Mouse (Mus musculus) G1E (cell line): ENCODE measurements at regions not wholly inside any gene's neighbourhood (a gene's known extent, or its start where the extent isn't known, plus 50 kb on each side); places are given as distances from the start of the nearest gene placed in this dataset.

ENCODE experiments used
- ATAC-seq: 2 replicates; pipeline ENCODE4 v1.8.0; 2016; ENCODE audit warnings: mild to moderate bottlenecking; ENCODE audit not compliant: insufficient number of reproducible peaks, poor library complexity, low FRiP score, severe bottlenecking; ENCODE audit errors: extremely low read depth
- DNase-seq: peaks from one replicate; pipeline ENCODE4 v3.0.0; 2012; ENCODE audit warnings: low spot score
- H3K27me3 ChIP-seq: 2 replicates; pipeline ENCODE4 v1.6.1; 2012; ENCODE audit warnings: mild to moderate bottlenecking, low read length, inconsistent platforms; ENCODE audit not compliant: insufficient read depth
- H3K36me3 ChIP-seq: replicated peaks from 2 replicates; pipeline ENCODE3; 2012; ENCODE audit warnings: mild to moderate bottlenecking, inconsistent platforms
- H3K4me1 ChIP-seq: 2 replicates; pipeline ENCODE4 v1.6.1; 2012; ENCODE audit warnings: low read depth, low read length, inconsistent platforms, mixed read lengths; ENCODE audit not compliant: insufficient read depth
- H3K4me3 ChIP-seq: 2 replicates; pipeline ENCODE4 v1.5.1; 2012; ENCODE audit warnings: low read depth, mild to moderate bottlenecking, inconsistent platforms, low read length, moderate library complexity, mixed read lengths
- H3K9me3 ChIP-seq: replicated peaks from 2 replicates; pipeline ENCODE4 v1.6.1; 2012; ENCODE audit warnings: inconsistent platforms
- CTCF ChIP-seq: IDR thresholded peaks from 2 replicates; pipeline ENCODE4 v1.5.1; 2012; ENCODE audit warnings: low read depth, low read length, inconsistent platforms, mixed read lengths
- GATA1 ChIP-seq: IDR thresholded peaks from 2 replicates; pipeline ENCODE4 v1.6.1; 2012; ENCODE audit warnings: borderline replicate concordance, low read length, inconsistent platforms, mixed read lengths
- GATA2 ChIP-seq: IDR thresholded peaks from 2 replicates; pipeline ENCODE4 v1.6.1; 2012; ENCODE audit warnings: low read depth, low read length, inconsistent platforms, borderline replicate concordance
- POLR2AphosphoS5 ChIP-seq: IDR thresholded peaks from 2 replicates; pipeline ENCODE4 v1.6.1; 2012; ENCODE audit warnings: low read depth, low read length, inconsistent platforms; ENCODE audit not compliant: insufficient replicate concordance
- TAL1 ChIP-seq: conservative IDR thresholded peaks from 2 replicates; pipeline ENCODE4 v1.6.1; 2012; ENCODE audit warnings: low read depth, low read length, inconsistent platforms, mixed read lengths

DNA sequence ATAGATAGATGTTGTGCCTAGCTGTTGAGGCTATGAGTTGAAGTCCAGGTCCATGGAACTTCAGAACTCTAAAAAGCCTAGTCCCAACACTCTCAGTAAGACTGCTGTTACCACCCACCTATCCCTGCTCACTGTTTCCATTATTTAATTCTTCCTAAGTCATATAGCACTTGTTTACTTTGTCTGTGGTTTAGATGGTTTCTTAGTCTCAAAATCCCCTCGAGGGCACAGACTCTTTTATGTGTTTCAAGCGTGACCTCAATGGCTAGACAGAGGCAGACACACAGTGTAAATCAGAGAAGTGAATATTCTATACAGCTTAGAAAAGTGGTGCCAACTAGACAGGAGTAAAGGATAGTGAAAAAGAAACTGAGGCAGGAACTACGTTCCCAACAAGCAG is 117.0 kb upstream of the Slc44a1 start:
- peaks cover 9% of the 10 kb centered on the region for H3K27me3 ChIP-seq
- DNase-seq (no peak), ATAC-seq (no peak)
- no peak overlapping the region for H3K4me3 ChIP-seq
- H3K36me3 ChIP-seq: no peaks in the 10 kb centered on the region
- TF ChIP-seq POLR2AphosphoS5 (no peak), GATA1 (no peak), CTCF (no peak), GATA2 (no peak), TAL1 (no peak)
- no peaks in the 10 kb centered on the region for H3K9me3 ChIP-seq
- peaks cover 11% of the 10 kb centered on the region for H3K4me1 ChIP-seq

DNA sequence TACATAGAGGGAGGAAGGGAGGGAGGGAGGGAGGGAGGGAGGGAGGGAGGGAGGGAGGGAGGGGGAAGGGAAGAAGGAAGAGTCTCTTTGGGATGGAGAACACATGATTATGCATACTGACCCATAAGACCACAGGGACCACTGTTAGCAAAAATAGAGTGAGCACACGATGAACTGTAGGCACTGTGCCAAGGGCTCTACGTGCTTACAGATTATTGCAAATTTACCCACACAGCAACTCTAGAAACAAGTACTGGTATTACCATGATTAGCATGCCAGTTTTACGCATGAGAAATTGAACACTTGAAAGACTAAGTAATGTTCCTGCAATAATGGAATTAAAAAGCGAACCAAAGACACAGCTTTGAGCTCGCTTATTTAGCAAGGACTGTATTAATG is 117.7 kb upstream of the Slc44a1 start:
- DNase-seq (no peak), ATAC-seq (no peak)
- TF ChIP-seq POLR2AphosphoS5 (no peak), GATA2 (no peak), CTCF (no peak), GATA1 (no peak), TAL1 (no peak)
- H3K9me3 ChIP-seq: no peaks in the 10 kb centered on the region
- H3K36me3 ChIP-seq: no peaks in the 10 kb centered on the region
- H3K4me1 ChIP-seq: peaks cover 7% of the 10 kb centered on the region
- no peak overlapping the region for H3K4me3 ChIP-seq
- peaks cover 10% of the 10 kb centered on the region for H3K27me3 ChIP-seq

DNA sequence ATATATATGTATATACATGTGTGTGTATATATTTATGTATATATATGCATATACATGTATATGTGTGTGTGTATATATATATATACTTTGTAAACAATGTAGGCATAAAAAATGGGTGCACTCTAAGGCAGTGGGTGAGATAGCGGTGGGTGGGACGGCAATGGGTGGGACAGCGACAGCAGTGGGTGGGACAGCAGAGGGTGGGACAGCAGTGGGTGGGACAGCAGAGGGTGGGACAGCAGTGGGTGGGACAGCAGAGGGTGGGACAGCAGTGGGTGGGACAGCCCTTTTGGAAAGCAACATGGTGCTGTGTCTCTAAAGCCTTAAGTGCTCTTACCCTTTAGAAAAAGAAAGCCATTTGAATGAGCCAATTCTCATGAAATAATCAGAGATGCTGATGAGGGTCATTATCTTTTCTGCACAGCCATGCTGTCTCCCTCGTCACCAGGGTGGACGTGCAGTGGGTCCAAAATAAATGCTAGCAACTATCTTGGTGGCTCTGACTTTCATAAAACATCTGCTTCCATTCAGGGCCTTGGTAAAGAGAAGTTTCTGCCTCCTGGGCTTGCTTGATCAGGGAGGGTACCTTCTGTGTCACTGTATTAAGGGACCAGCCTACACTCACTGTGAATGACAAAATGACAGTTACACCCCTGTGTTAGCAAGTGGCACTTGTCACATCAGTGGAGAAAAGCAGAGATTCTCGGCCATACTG is 119.3 kb upstream of the Slc44a1 start:
- no peak overlapping the region for H3K4me3 ChIP-seq
- H3K36me3 ChIP-seq: no peaks in the 10 kb centered on the region
- H3K9me3 ChIP-seq: no peaks in the 10 kb centered on the region
- ATAC-seq (no peak), DNase-seq (no peak)
- peaks cover 5% of the 10 kb centered on the region for H3K4me1 ChIP-seq
- peaks cover 7% of the 10 kb centered on the region for H3K27me3 ChIP-seq
- no peak for TF ChIP-seq TAL1
- no peak for TF ChIP-seq POLR2AphosphoS5
- no peak for TF ChIP-seq CTCF
- no peak for TF ChIP-seq GATA1
- no peak for TF ChIP-seq GATA2

DNA sequence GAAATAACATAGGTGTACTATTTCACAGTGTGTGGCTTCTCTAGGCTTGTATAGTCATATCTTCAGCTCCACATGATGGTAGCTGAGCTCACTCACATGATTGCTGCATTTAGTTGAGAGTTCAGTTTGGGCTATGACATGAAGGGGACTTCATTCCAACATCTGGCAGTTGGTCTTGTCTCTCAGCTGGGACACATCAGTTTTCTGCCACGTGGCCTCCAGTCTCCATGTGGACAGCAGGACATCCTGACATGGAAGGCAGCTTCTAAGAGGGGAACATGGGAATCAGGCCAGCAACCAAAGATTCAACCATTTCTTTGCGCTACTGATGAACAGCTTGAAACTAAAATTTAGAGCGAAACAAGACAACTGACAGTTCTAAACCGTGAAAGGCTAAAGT is 121.2 kb upstream of the Slc44a1 start:
- no peak for DNase-seq
- TF ChIP-seq POLR2AphosphoS5 (no peak), GATA1 (no peak), CTCF (no peak), GATA2 (no peak), TAL1 (no peak)

DNA sequence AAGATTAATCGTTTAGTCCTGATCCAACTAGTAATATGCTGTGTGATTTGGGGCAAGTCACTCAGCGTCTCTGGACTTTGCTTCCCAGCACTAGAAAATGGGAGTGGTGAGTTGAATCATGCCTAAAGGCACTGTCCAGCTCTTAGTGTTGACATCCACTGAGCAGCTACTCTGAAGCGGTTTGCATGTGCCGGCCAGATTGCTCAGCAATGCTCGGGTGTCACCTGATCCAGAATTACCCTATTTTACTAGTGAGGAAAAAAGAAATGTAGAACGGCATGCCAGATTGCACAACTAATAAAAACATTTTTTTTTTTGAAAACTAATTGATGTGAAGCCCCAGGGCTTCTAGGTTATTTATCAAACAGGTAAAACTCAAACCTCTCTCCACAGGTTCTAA is 122.0 kb upstream of the Slc44a1 start:
- Histone ChIP-seq H3K27me3 (peaks cover 10% of the 10 kb centered on the region), H3K4me1 (peaks cover 8% of the 10 kb centered on the region), H3K4me3 (no peak overlapping the region), H3K9me3 (no peaks in the 10 kb centered on the region), H3K36me3 (no peaks in the 10 kb centered on the region)
- TF ChIP-seq POLR2AphosphoS5 (no peak), TAL1 (no peak), GATA1 (no peak), CTCF (no peak), GATA2 (no peak)
- ATAC-seq (no peak), DNase-seq (no peak)

More for the DNA sequence above, 121.2 kb upstream of the Slc44a1 start:
- Histone ChIP-seq H3K27me3 (peaks cover 7% of the 10 kb centered on the region), H3K4me3 (no peak overlapping the region), H3K4me1 (peaks cover 8% of the 10 kb centered on the region), H3K9me3 (no peaks in the 10 kb centered on the region), H3K36me3 (no peaks in the 10 kb centered on the region)
- no peak for ATAC-seq

DNA sequence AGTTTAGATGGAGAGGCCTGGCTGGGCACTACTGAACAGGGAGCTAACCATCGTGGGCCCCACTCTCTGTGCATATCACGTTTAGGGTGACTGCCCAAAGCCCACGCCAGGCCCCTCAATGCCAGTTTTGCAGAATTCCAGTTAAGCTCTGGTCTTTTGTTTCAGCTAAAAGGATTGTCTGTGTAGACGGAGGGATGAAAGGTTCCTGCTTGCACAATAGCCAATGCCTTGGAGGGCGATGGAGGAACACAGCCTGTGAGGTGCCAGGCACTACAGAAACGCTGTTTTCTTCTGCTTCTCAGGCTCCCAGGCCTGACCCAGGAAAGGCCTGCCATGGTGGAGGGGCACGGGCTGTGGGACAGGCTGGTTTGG is 122.8 kb upstream of the Slc44a1 start:
- Histone ChIP-seq H3K27me3 (peaks cover 10% of the 10 kb centered on the region), H3K36me3 (no peaks in the 10 kb centered on the region), H3K4me1 (peaks cover 8% of the 10 kb centered on the region), H3K4me3 (no peak overlapping the region), H3K9me3 (no peaks in the 10 kb centered on the region)
- DNase-seq (no peak), ATAC-seq (no peak)
- TF ChIP-seq GATA1: no peak
- no peak for TF ChIP-seq GATA2
- TF ChIP-seq POLR2AphosphoS5: no peak
- TF ChIP-seq CTCF: no peak
- TF ChIP-seq TAL1: no peak
